Mouse (Mus musculus) hindbrain, embryonic 14.5 days (tissue): ENCODE results near the gene Tubb2b. TPM values are rescaled to one million over a fixed set of nuclear protein-coding genes. Genes with fewer than 3 reads are reported as not detected.

Source experiments
- ATAC-seq: fragments of 200-750 bp; cut with Nextera tagmentation; 2 replicates; pipeline ENCODE4 v1.8.0; 2017; ENCODE audit warnings: moderate number of reproducible peaks, mild to moderate bottlenecking, moderate TSS enrichment, moderate library complexity; ENCODE audit not compliant: low FRiP score
- DNase-seq: peaks from one replicate; pipeline ENCODE4 v3.0.0-alpha.2; 2015; ENCODE audit warnings: low spot score
- H3K27ac ChIP-seq: fragments of 300-500 bp; sonication (generic); 2 replicates; pipeline ENCODE4 v1.5.1; 2014; ENCODE audit warnings: mild to moderate bottlenecking, moderate library complexity
- H3K27me3 ChIP-seq: fragments of 300-500 bp; sonication (generic); 2 replicates; pipeline ENCODE4 v1.6.1; 2014; ENCODE audit warnings: mild to moderate bottlenecking, low read length, mixed read lengths; ENCODE audit not compliant: control insufficient read depth, insufficient read depth
- H3K36me3 ChIP-seq: fragments of 300-500 bp; sonication (generic); replicated peaks from 2 replicates; pipeline ENCODE4 v1.6.1; 2014; ENCODE audit not compliant: control insufficient read depth, insufficient read depth
- H3K4me1 ChIP-seq: fragments of 300-500 bp; sonication (generic); replicated peaks from 2 replicates; pipeline ENCODE4 v1.6.1; 2014; ENCODE audit warnings: antibody characterized with exemption, low read length, mixed read lengths; ENCODE audit not compliant: control insufficient read depth, insufficient read depth
- H3K4me2 ChIP-seq: fragments of 300-500 bp; sonication (generic); replicated peaks from 2 replicates; pipeline ENCODE4 v1.6.1; 2014; ENCODE audit warnings: mild to moderate bottlenecking, moderate library complexity
- H3K4me3 ChIP-seq: fragments of 300-500 bp; sonication (generic); replicated peaks from 2 replicates; pipeline ENCODE4 v1.5.1; 2014; ENCODE audit warnings: mild to moderate bottlenecking, low read length
- H3K9ac ChIP-seq: fragments of 300-500 bp; sonication (generic); 2 replicates; pipeline ENCODE4 v1.6.1; 2014
- H3K9me3 ChIP-seq: fragments of 300-500 bp; sonication (generic); 2 replicates; pipeline ENCODE4 v1.6.1; 2016; ENCODE audit warnings: low read length; ENCODE audit not compliant: control insufficient read depth
- WGBS: fragments of 180-500 bp; shearing (Covaris S2); extraction: QIAGEN DNeasy Blood & Tissue Kit; methylation state at CpG from one replicate; pipeline ENCODE4 v1.1.7; 2014; 5-methylcytosine and 5-hydroxymethylcytosine counted together
- polyA plus RNA-seq: library from polyadenylated mRNA; unstranded; fragments of >200 nt; fragmentation: Nextera tagmentation; extraction: Ambion mirVana; gene quantifications from 2 replicates; pipeline ENCODE4 v1.2.1, GENCODE M21; 2014

The Tubb2b gene
- polyA plus RNA-seq, 1 experiment from 2014 or later, result 682 TPM

DNA sequence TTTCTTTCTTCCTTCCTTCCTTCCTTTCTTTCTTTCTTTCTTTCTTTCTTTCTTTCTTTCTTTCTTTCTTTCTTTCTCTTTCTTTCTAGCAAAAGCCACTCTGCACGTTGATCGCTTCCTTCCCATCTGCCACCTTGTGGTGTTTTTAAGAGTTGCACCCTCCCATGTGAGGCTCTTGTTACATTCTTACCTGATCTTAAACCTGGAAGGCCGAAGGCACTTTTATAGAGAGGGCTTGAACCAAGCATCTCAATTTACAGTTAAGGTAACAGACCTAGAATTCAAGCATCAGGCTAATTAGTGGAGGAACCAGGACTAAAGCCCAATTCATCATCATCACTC lies 24.6 kb upstream of the Tubb2b start:
- H3K9ac ChIP-seq, result 0 out of 2 replicates have a peak overlapping the region, but pooled peaks have one; percentile 17
- ATAC-seq, result no peak

DNA sequence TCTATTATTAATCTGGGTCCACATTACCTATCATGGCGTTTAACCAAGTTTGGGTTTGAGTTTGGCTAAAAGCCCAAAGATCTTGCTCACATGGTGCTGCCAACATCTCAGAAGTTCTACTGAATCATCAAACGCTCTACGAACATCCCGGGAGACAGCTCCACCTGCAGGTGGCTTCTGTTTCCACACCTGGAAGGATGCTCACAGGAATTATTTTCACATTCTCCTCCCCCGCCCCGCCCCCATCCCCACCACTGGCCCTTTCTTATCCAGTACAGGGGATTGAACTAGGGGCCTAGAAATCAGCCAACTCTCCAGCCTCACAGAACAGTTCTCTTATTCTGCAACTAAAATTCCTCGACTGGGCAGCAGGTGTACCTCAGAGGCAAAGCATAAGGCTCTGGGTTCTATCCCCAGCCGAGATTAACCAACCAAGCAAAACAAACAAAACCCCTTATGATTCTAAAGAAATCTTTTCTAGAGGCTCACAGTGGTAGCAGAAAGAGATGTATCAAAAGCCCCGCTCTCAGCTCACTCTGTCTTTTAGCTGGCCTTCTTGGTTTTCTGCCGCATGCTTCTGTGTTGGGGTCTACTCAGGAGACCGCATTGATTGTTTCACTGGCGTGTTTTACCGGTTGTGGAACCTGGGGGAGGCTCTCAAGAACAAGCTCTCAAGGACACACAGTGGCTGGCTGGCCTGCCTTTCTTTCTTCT lies 24.1 kb upstream of the Tubb2b start:
- Histone ChIP-seq H3K36me3 (no peaks in the 10 kb centered on the region), H3K9ac (peak overlapping the region; percentile 12; the same call in 1 of the 2 replicates), H3K4me2 (peak overlapping the region; percentile 40), H3K9me3 (no peaks in the 10 kb centered on the region), H3K27ac (peak overlapping the region; percentile 79), H3K4me3 (peak overlapping the region; percentile 12), H3K27me3 (no peaks in the 10 kb centered on the region), H3K4me1 (peaks cover 23% of the 10 kb centered on the region)
- 38% methylated on average over 13 of the region's 13 CpGs for WGBS
- peak; percentile 42; the same call in 1 of the 2 replicates for ATAC-seq
- peak; percentile 81 for DNase-seq

More for the DNA sequence above, 24.6 kb upstream of the Tubb2b start:
- H3K27me3 ChIP-seq, result no peaks in the 10 kb centered on the region
- peak overlapping the region; percentile 40 for H3K4me2 ChIP-seq
- H3K27ac ChIP-seq, result peak overlapping the region; percentile 79
- peak; percentile 84 for DNase-seq
- peak overlapping the region; percentile 12 for H3K4me3 ChIP-seq
- H3K4me1 ChIP-seq, result peaks cover 18% of the 10 kb centered on the region
- no peaks in the 10 kb centered on the region for H3K9me3 ChIP-seq
- no peaks in the 10 kb centered on the region for H3K36me3 ChIP-seq
- WGBS, result 34% methylated on average over 3 of the region's 3 CpGs

DNA sequence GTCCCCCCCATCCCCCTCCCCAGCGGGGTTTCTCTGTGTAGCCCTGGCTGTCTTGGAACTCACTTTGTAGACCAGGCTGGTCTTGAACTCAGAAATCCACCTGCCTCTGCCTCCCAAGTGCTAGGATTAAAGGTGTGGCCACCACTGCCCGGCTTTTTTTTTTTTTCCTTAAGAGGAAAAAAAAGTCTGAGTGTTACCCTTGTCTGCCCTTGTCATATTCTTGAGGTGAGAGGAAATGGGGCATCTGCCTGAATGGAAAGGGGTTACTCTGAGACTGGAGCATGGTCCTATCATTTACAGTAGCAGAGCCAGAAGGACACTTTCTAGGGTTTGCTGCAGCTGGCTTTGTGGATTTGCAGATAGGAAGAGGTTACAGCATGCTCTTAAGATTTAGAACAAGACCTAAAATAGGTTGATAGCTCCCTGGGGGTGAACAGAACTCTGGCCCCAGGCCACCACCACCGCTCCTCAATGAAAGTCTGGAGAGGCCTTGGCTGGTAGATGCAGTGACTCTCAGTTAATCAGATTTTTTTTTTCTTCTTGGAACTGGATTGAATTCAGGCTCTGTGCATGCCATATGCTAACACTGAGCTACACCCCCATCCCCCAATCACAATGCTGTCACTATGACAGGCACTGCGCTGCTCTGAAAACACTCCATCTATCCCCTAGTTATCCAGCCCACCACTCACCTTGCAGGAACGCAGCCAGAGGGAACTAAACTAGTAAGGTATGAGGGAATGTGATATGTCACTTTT lies 23.2 kb upstream of the Tubb2b start:
- DNase-seq (peak; percentile 40), ATAC-seq (no peak)
- peaks cover 25% of the 10 kb centered on the region for H3K4me1 ChIP-seq
- H3K4me2 ChIP-seq, result peak overlapping the region; percentile 40; the same call in 1 of the 2 replicates
- no peak overlapping the region for H3K9ac ChIP-seq
- no peaks in the 10 kb centered on the region for H3K27me3 ChIP-seq
- peak overlapping the region; percentile 66 for H3K27ac ChIP-seq
- no peaks in the 10 kb centered on the region for H3K9me3 ChIP-seq
- H3K4me3 ChIP-seq, result no peak overlapping the region
- 63% methylated on average over 4 of the region's 5 CpGs for WGBS
- no peaks in the 10 kb centered on the region for H3K36me3 ChIP-seq

DNA sequence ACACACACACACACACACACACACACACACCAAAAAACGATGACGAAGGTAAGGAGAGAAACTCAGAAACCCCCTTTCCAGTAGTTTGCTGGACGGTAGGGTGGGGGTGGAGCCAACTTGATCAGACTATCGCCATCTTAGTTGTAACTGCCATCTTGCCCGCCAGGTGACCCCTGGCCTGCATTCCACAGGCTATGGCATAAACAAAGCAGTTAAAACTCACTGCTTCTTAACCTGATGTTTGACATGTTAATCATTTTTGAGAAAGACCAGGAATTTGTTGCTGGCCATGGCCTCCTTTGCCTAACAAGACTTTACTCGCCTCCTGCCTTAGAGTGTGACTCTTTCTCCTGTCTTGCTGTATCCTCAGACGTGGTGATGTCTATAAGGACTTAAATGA lies 22.4 kb upstream of the Tubb2b start:
- Histone ChIP-seq H3K27me3 (no peaks in the 10 kb centered on the region), H3K4me3 (no peak overlapping the region), H3K9me3 (no peaks in the 10 kb centered on the region), H3K36me3 (no peaks in the 10 kb centered on the region), H3K4me2 (no peak overlapping the region), H3K9ac (no peak overlapping the region), H3K4me1 (peaks cover 33% of the 10 kb centered on the region), H3K27ac (no peak overlapping the region)
- ATAC-seq (no peak), DNase-seq (no peak)
- 71% methylated on average over 7 of the region's 7 CpGs for WGBS

DNA sequence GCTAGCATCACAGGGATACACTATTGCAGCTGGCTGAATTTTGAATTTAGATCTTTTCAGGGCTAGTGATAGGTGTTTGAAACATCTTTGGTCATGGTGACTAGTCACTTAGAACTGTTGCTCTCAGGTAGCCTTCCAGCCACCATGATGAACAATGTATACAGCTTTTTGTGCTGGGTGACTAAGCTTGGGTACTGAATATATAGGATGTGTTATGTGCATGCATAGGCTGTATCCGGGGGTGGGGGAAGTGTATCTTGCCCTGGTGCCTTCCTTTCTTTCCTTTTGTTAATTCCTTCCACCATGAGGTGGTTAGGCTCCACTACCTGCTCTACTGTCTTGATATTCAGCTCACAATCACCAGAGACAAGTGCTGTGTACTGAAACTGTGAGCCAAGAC lies 21.2 kb upstream of the Tubb2b start:
- 83% methylated on average over 1 of the region's 1 CpGs for WGBS
- no peak overlapping the region for H3K4me3 ChIP-seq
- H3K9ac ChIP-seq, result no peak overlapping the region
- H3K4me1 ChIP-seq, result peaks cover 37% of the 10 kb centered on the region
- peak overlapping the region; percentile 99; the same call in 1 of the 2 replicates for H3K27ac ChIP-seq
- H3K4me2 ChIP-seq, result no peak overlapping the region
- no peaks in the 10 kb centered on the region for H3K9me3 ChIP-seq
- H3K27me3 ChIP-seq, result no peaks in the 10 kb centered on the region
- no peak for ATAC-seq
- no peaks in the 10 kb centered on the region for H3K36me3 ChIP-seq
- no peak for DNase-seq

DNA sequence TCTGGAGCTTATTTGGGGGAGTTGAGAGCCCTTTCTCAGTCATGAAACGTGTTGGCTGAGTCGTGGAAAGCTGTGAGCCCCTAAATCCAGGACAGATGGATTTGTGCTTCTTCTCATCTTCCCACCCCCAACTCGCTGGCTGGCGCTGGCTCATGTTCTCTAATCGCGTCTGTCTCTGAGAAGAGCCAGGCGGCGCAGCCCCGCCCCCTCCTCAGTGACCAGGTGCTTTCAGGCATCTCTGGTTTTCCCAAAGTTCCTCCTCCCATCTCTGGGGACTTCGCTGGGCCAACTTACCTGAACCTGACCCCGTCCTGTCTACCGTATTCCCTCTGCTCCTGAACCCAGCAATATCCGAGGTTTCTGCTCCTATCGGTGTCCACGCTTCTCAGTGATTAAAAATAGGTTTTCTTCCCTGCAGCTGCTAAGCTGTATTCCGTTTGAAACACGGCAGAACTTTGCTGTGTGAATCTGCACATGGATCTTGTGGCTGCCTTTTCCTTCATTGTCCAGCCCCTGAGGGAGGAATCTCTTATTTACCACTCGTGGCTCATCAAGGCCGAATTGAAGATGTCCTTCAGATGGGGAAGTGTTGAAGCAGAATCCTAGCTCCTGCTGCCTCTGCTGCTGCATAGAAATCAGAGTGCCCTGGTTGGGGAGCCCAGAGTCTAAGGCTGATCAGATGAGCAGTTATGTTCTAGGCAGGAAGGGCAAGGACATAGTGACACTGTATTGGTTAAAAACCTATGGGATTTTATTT lies 20.2 kb upstream of the Tubb2b start:
- H3K4me3 ChIP-seq, result peak overlapping the region; percentile 32
- peaks cover 37% of the 10 kb centered on the region for H3K4me1 ChIP-seq
- no peaks in the 10 kb centered on the region for H3K36me3 ChIP-seq
- peak overlapping the region; percentile 79 for H3K4me2 ChIP-seq
- H3K9me3 ChIP-seq, result no peaks in the 10 kb centered on the region
- H3K27ac ChIP-seq, result peak overlapping the region; percentile 99
- peak overlapping the region; percentile 65 for H3K9ac ChIP-seq
- ATAC-seq, result no peak; the same call in 1 of the 2 replicates
- 8% methylated on average over 19 of the region's 19 CpGs for WGBS
- H3K27me3 ChIP-seq, result no peaks in the 10 kb centered on the region
- DNase-seq, result peak; percentile 69

DNA sequence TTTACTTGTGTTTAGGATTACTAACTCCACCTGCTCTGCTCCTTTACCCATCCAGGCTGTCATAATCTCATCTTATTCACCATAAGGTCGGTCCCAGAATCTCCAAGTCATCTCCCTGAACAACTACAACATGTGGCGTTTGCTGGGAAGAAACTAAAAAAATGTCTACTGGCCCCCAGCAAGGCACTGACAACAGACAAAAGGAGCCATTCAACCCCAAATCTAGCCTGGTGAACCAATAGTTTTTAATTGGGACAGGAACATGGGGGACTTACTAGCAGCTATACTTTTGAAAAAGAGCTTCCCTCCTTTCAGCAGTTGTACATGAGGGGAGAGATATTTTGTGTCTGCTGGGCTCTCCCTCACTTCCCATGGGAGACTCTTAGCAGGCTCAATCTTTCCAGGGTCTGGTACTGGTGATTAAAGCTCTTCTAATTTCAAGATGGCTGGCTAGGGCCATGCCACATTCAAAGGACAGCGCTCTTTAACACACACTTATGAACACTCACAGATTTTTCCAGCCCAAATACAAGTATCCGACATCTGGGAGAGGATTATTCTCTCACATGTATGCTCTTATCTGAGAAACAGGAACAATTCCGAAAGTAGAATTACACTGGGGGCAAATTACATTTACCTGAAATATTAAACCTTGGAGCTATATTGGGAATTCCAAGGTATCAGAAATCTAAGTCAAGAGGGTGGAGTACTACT lies 19.4 kb upstream of the Tubb2b start:
- H3K4me3 ChIP-seq, result peak overlapping the region; percentile 32
- peak overlapping the region; percentile 99 for H3K27ac ChIP-seq
- WGBS, result 41% methylated on average over 5 of the region's 5 CpGs
- DNase-seq (no peak), ATAC-seq (no peak)
- peaks cover 36% of the 10 kb centered on the region for H3K4me1 ChIP-seq
- peak overlapping the region; percentile 65 for H3K9ac ChIP-seq
- no peaks in the 10 kb centered on the region for H3K27me3 ChIP-seq
- H3K36me3 ChIP-seq, result no peaks in the 10 kb centered on the region
- peak overlapping the region; percentile 79 for H3K4me2 ChIP-seq
- no peaks in the 10 kb centered on the region for H3K9me3 ChIP-seq

DNA sequence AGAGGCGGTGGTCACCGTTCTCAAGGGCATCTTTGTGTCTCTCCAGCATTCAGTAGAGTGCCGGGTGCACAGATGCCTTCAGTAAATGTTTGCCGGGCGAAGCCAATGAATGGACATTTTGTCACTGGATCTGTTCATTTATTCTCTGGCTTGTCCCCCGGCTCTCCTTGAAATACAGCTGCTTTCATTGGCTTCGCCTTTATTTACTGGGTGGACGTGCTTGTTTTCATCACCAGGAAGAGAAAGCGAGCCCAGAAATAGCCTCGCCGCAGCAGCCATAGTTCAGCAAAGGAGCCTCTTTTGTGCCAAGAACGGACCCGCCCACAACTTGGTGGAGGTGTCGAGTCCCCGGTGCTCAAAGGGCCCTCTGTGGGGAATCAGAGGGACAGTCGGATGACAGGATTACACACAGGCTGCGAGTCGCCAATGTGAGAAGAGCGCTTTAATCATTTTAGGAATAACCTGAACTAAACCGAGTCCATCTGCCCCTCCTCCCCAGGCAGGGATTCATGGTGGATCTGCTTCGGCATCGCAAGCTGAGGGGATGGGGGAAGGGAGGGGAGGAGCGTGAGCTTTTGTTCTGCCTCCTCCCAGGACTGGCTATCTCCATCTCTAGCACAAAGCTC lies 18.6 kb upstream of the Tubb2b start:
- ATAC-seq (peak; percentile 90), DNase-seq (peak; percentile 89)
- H3K9me3 ChIP-seq, result no peaks in the 10 kb centered on the region
- H3K36me3 ChIP-seq, result no peaks in the 10 kb centered on the region
- H3K4me1 ChIP-seq, result peaks cover 31% of the 10 kb centered on the region
- peak overlapping the region; percentile 99 for H3K27ac ChIP-seq
- H3K4me3 ChIP-seq, result peak overlapping the region; percentile 32
- H3K27me3 ChIP-seq, result no peaks in the 10 kb centered on the region
- H3K9ac ChIP-seq, result peak overlapping the region; percentile 65
- H3K4me2 ChIP-seq, result peak overlapping the region; percentile 79
- under 1% methylated on average over 23 of the region's 23 CpGs for WGBS
